Mouse (Mus musculus) kidney, adult 2 months (tissue): ENCODE results near the gene Ahnak2.

Source experiments
- CTCF ChIP-seq: fragments of 200-500 bp; conservative IDR thresholded peaks from 2 replicates; pipeline ENCODE4 v1.5.1; 2011; ENCODE audit warnings: low read depth, mild to moderate bottlenecking, control low read depth, low read length, moderate library complexity, mixed read lengths; ENCODE audit not compliant: insufficient read depth, insufficient read length
- POLR2A ChIP-seq: fragments of 200-500 bp; IDR thresholded peaks from one replicate; pipeline ENCODE4 v1.6.1; 2011; ENCODE audit warnings: low read depth, low read length, control low read depth

DNA sequence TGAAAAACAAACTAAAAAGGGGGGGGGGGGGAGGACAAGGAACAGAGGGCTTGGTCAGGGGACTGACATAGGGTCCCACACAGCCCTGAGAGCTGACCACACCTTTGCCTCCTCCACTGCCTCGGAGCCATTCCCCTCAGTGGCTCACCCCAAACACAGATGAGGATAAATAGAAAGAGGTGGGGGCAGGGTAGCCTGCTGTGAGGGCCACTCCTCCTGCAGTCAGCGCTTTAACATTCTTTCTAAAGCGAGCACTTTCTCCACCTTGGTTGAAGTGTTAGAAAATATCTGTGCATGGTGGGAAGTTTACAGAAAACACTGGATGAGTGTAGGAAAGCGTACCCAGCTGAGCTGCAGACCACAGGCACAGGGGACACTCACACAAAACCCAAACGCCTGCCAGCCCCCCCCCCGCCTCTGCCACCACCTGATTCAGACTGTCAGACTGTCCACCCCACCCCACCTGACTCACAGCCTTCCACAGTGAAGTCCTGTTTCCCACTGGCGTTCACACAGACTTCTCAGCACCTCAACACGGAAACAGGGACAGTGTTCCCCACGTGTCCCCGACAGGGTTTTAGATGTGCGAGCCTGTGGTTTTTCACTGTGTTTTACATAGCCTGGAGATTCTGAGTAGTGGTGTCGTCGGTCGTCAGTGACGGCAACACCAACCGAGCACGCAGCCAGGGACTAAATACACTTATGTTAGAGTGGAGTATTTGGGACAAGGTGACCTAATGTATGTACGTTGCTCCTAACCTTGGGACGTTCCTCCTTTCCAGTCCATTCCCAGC lies 7.8 kb upstream of the Ahnak2 start:
- TF ChIP-seq CTCF (no peak), POLR2A (no peak)
